Mouse (Mus musculus) testis, adult 2 months (tissue): ENCODE data around the gene Stoml2. TPM values are rescaled to one million over a fixed set of nuclear protein-coding genes. Genes with fewer than 3 reads are reported as not detected.
A peak's percentile ranks its signal among the peaks of the same experiment; 100 is the strongest.

ENCODE experiments used
- H3K27ac ChIP-seq: fragments of 200-500 bp; 2 replicates; pipeline ENCODE4 v1.5.1; 2012; ENCODE audit warnings: low read depth, low read length; ENCODE audit not compliant: control insufficient read depth, insufficient read depth
- H3K27me3 ChIP-seq: fragments of 200-500 bp; 2 replicates; pipeline ENCODE4 v1.6.1; 2012; ENCODE audit warnings: mild to moderate bottlenecking, low read length, moderate library complexity; ENCODE audit not compliant: control insufficient read depth, insufficient read depth
- H3K36me3 ChIP-seq: fragments of 200-500 bp; 2 replicates; pipeline ENCODE4 v1.6.1; 2012; ENCODE audit warnings: mild to moderate bottlenecking, low read length; ENCODE audit not compliant: control insufficient read depth, insufficient read depth
- H3K4me1 ChIP-seq: fragments of 200-500 bp; 2 replicates; pipeline ENCODE4 v1.6.1; 2012; ENCODE audit warnings: low read length; ENCODE audit not compliant: control insufficient read depth, insufficient read depth
- H3K4me3 ChIP-seq: fragments of 200-500 bp; 2 replicates; pipeline ENCODE4 v1.5.1; 2012; ENCODE audit warnings: low read depth, mild to moderate bottlenecking, low read length, moderate library complexity, mixed read lengths; ENCODE audit not compliant: control insufficient read depth
- CTCF ChIP-seq: fragments of 200-500 bp; IDR thresholded peaks from 2 replicates; pipeline ENCODE4 v1.5.1; 2012; ENCODE audit warnings: low read depth, mild to moderate bottlenecking, inconsistent platforms, low read length, moderate library complexity; ENCODE audit not compliant: control insufficient read depth, insufficient read depth, insufficient replicate concordance
- POLR2A ChIP-seq: fragments of 200-500 bp; IDR thresholded peaks from 2 replicates; pipeline ENCODE4 v1.6.1; 2012; ENCODE audit warnings: low read depth, mild to moderate bottlenecking, inconsistent platforms, low read length, moderate library complexity; ENCODE audit not compliant: control insufficient read depth
- polyA plus RNA-seq: library from polyadenylated mRNA; depleted of rRNA; stranded (reverse); fragments of >200 nt; gene quantifications from 2 replicates; pipeline ENCODE4 v1.2.3, GENCODE M21; 2012

Stoml2 gene
- polyA plus RNA-seq, 1 experiment: 22.7 TPM

DNA sequence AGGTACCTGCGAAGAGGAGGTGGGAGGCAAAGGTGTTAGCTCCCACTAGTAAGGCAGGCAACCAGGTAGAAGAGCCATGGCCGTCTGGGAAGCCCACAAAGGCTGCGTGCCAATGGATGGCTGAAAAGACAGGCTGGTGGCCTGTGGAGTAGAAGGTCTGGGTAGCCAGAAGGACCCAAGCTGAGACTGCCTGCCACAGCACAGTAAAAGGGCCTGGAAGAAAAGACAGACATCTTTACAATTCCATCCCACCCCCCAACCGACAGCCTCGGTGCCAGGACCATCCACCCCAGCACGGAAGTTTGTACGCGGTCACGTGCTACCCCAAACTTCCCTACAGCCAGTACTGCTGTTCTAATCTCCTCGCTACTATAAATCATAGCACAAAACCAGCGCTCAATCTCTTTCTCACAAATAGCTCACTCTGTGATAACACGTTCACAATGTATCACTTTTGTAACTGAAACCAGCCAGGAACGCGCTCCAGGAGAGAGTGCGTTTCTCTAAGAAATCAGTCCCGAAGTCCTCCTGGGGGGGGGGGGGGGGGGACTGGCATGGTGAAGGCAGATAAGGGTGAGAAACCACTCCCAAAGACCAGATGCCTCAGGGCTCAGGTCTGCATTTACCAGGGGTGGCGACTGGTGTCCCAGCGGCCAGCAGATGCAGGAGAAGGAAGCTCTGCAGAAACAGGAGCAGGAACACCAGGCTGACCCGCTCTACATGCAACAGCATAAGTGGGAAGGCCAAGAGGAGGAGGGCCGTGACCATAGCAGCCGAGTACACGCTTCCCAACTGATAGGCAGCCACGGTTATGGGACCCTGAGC, 11.7 kb downstream of the Stoml2 start:
- Histone ChIP-seq H3K4me3 (peak overlapping the region; percentile 61), H3K4me1 (peaks cover 21% of the 10 kb centered on the region), H3K27ac (peak overlapping the region; percentile 54), H3K36me3 (no peaks in the 10 kb centered on the region; the same call in 1 of the 2 replicates), H3K27me3 (no peaks in the 10 kb centered on the region)
- TF ChIP-seq POLR2A: 0 out of 2 replicates have a peak, but pooled peaks have one; percentile 15
- no peak for TF ChIP-seq CTCF

DNA sequence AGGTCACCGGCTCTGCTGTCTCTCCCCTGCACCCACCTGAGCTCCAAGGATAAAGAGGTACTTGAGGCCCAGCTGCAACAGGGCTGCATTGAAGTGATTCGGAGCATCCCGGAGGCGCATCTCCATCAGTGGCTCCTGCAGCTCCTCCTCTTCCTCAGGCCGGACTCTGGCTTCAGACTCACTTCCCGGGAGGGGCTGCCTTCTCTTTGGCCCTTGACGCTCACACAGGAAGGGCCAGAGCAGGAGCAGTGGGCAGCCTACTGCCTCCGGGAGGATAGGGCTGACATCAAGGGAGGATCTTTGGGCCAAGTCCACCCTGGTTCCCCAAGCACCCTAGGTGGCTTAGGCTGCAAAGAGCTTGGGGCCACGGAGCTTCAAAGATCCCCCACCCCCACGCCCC, 12.3 kb downstream of the Stoml2 start:
- Histone ChIP-seq H3K4me1 (peaks cover 16% of the 10 kb centered on the region), H3K36me3 (no peaks in the 10 kb centered on the region; the same call in 1 of the 2 replicates), H3K4me3 (peak overlapping the region; percentile 61), H3K27ac (no peak overlapping the region; the same call in 1 of the 2 replicates), H3K27me3 (no peaks in the 10 kb centered on the region)
- no peak for TF ChIP-seq POLR2A
- TF ChIP-seq CTCF: no peak

DNA sequence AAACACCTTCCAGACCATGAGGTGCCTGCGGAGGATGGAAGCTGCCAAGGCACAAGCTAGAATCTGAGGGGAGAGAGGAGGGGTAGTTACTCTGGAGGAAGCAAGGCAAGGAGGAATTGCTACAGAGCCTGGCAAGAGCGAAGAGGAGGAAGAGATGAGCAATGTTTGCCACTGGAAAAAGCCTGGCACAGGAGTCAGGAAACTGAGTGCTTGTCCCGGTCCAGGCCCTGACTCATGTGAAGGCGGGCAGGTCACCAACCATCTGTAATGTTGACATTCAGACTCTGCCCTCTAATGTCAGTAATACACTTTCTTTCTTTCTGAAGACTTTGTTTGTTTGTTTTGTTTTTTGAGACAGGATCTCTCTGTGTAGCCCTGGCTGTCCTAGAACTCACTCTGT, 13.4 kb downstream of the Stoml2 start:
- H3K36me3 ChIP-seq: no peaks in the 10 kb centered on the region; the same call in 1 of the 2 replicates
- H3K4me1 ChIP-seq: peaks cover 16% of the 10 kb centered on the region
- TF ChIP-seq CTCF (no peak), POLR2A (no peak)
- H3K27ac ChIP-seq: no peak overlapping the region
- no peak overlapping the region for H3K4me3 ChIP-seq
- no peaks in the 10 kb centered on the region for H3K27me3 ChIP-seq

DNA sequence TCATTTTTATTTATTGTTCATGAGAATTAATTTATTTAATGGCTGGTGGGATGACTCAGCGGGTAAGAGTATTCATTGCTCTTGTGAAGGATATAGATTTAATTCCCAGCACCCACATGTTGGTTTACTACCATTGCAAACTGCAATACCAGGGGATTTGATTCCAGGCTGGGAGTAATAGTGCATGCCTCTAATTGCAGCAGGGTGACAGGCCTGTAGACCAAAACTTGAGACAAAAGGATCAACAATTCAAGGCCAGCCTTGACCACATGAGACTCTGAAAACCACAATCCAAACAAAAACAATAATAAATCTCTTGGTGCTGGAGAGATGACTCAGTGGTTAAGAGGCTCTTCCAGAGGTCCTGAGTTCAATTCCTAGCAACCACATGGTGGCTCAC, 19.4 kb downstream of the Stoml2 start:
- peaks cover 12% of the 10 kb centered on the region for H3K4me1 ChIP-seq
- no peak for TF ChIP-seq POLR2A
- TF ChIP-seq CTCF: no peak
- no peak overlapping the region for H3K27ac ChIP-seq
- no peaks in the 10 kb centered on the region for H3K27me3 ChIP-seq
- peaks cover 4% of the 10 kb centered on the region for H3K36me3 ChIP-seq
- H3K4me3 ChIP-seq: no peak overlapping the region

DNA sequence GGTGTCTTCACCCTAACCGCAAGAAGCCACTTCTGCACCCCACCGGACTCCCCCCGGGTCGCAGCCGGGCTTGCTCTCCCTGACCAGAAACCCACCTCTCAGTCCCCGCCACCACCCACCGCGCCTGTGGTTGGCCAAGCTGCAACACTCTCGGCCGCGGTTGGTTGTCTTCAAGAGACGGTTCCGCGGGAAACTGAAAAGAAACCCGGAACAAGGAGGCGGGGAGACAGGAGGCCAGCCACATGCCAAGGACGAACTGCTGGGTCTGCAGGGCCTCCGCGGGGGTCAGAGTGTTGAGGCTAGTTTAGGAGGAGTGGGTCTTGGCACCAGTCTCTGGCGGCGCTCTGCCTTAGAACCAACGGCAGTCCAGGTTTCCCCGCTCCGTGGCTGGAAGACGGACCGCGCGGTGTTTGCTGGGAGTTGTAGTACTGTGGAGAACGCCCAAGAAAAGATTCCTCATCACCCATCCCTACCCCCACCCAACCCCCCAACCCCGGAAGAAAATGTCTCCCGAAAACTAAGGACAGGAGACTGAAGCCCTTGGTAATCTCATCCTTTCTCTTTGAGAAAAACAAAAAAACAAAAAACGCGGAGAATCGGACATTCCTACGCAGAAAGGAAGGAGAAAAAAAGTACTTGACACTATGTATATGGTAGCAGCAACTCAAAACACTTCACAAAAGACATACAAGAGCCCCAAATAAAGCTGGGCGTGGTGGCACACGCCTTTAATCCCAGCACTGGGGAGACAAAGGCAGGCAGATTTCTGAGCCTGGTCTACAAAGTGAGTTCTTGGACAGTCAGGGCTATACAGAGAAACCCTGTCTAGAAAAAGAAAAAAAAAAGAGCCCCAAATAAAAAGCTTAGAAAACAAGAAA, 21.1 kb downstream of the Stoml2 start, which contains the start of gene Fancg:
Gene Fancg, minus strand, starts transcription at position 346 of the 878 bp plus-strand sequence.
- Histone ChIP-seq H3K27ac (peak within 1 kb of the TSS; percentile 100), H3K4me1 (peaks cover 12% of the 10 kb centered on the region), H3K36me3 (peaks cover 4% of the 10 kb centered on the region), H3K27me3 (no peaks in the 10 kb centered on the region), H3K4me3 (peak within 1 kb of the TSS; percentile 100)
- peak; percentile 11; the same call in 1 of the 2 replicates for TF ChIP-seq CTCF
- TF ChIP-seq POLR2A: peak; percentile 97

DNA sequence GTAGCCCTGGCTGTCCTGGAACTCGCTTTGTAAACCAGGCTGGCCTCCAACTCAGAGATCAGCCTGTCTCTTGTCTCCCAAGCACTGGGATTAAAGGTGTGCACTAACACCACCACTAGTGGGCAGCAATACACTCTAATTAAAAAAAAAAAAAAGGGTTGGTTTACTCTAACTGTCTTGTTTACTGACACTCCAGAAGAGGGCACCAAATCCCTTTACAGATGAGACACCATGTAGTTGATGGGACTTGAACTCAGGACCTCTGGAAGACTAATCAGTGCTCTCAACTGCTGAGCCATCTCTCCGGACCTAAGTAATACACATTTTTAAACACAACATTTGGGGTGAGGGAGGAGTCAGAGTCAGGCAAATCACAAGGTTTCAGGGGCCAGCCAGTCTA, 25.7 kb downstream of the Stoml2 start:
- Histone ChIP-seq H3K4me1 (peaks cover 16% of the 10 kb centered on the region), H3K27me3 (no peaks in the 10 kb centered on the region), H3K36me3 (peaks cover 4% of the 10 kb centered on the region), H3K4me3 (no peak overlapping the region), H3K27ac (no peak overlapping the region)
- TF ChIP-seq CTCF: no peak
- no peak for TF ChIP-seq POLR2A

DNA sequence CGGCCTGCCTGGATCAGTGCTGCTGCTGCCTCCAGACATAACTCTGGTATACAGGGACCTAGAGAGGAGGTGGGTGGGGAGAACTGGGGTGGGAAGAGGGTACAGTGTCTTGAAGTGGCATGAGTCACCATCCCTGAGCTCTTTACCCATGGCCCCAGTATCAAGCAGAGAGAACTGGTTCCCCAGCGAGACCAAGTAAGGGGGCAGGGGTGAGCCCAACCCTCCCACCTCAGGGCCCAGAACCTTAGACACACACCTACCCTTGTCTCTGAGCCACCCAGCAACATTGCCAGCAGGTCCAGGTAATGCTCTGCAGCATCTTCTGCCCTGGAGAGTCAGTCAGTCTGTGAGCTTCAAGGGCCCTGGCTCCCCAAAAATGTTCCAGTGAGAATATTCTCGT, 26.6 kb downstream of the Stoml2 start:
- TF ChIP-seq POLR2A (no peak), CTCF (no peak)
- Histone ChIP-seq H3K36me3 (peaks cover 3% of the 10 kb centered on the region), H3K27ac (no peak overlapping the region), H3K4me1 (peaks cover 18% of the 10 kb centered on the region), H3K4me3 (no peak overlapping the region), H3K27me3 (no peaks in the 10 kb centered on the region)
